Mouse (Mus musculus) cerebellum, adult 2 months (tissue): ENCODE measurements around the gene Cntln.

ENCODE experiments used
- CTCF ChIP-seq: fragments of 200-500 bp; IDR thresholded peaks from 2 replicates; pipeline ENCODE4 v1.5.1; 2011; ENCODE audit warnings: low read depth, mild to moderate bottlenecking, control low read depth, low read length, moderate library complexity, borderline replicate concordance; ENCODE audit not compliant: insufficient read depth
- POLR2A ChIP-seq: fragments of 200-500 bp; IDR thresholded peaks from 2 replicates; pipeline ENCODE4 v1.6.1; 2011; ENCODE audit warnings: low read length, control low read depth, borderline replicate concordance; ENCODE audit not compliant: insufficient read depth

GRCm38 (mm10) chr4:85175466-85175865 lies 291.4 kb downstream of the Cntln start:
- no peak for TF ChIP-seq CTCF
- no peak for TF ChIP-seq POLR2A
